Mouse (Mus musculus): ENCODE results near the gene Xiap. TPM values are rescaled to one million over a fixed set of nuclear protein-coding genes. Genes with fewer than 3 reads are reported as not detected.

The Xiap gene
- total RNA-seq, 2 experiments from 2014 or later = 32.7 to 33.1 TPM

DNA sequence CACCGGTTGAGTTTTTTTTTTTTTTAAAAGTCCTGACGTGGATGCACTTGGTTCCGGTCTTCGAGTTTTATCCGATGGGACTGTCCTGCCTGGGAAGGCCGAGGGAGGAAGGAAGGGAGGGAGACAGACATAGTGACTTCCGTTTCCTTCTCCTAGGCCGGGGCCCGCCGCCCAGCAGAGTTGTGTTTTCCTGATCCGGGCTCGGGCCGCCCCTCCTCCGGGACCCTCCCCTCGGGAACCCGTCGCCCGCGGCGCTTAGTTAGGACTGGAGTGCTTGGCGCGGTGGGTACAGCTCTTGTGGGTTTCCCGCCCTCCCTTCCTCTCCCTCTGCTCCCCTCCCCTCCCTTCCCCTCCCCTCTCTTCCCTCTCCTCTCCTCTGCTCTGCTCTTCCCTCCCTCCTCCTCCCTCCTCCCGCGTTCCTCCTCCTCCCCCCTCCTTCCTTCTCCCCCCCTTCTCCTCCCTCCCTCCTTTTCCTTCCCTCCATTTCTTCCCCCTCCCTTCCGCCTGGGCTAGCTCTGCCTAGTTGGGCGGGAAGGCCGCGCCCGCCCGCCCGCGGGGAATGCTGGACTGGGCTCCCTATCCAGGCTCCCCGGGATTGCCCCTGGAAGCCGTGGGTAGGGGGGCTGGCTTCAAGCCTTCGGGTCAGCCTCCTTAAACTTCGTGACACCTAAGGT lies 8.9 kb downstream of the Xiap start:
- intact Hi-C loops (cut with DNase I) = loop anchor here (1.0 kb wide), 1 partner anchor 80 kb away; no protein-coding TSS in a partner anchor
- peak; percentile 70 to 77 for DNase-seq

DNA sequence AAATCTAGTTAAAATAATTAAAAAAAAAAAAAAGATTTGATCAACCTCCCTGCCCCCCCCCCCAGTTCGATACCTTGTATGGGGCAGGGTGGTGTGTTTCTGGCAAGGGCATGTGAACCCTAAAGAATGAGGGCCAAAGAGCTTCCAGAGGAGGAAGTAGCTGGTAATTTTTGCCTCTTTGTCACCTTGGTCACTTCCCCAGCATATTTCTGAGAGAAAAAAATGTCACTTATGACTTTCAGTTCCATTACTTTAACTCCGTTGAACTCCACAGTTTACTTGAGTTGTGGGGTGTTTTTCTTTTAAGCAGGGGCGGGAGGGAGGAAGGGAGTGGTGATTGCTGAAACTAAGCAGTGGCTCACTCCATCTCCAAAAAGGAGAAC lies 9.4 kb downstream of the Xiap start:
- DNase-seq = no peak
- intact Hi-C loops (cut with DNase I) = loop anchor here (1.0 kb wide), 1 partner anchor 79 kb away; no protein-coding TSS in a partner anchor

DNA sequence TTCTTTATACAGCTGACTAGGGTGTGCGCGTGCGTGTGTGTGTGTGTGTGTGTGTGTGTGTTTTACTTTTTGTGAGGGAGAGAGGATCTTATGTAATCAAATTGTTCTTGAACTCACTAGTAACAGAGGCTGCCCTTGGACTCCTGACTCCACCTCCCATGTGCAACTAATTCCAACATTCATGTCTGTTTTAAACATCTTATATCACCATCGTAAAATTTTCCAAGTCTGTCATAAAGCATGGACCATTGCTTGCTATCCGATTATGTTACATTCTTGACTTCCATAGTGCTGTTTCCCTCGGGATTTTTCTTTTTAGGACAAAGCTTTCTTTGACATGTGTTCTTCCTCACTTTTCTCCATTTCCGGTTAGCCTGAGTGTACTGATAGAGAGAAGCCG lies 28.3 kb downstream of the Xiap start:
- intact Hi-C loops (cut with DNase I) = no loop called here

DNA sequence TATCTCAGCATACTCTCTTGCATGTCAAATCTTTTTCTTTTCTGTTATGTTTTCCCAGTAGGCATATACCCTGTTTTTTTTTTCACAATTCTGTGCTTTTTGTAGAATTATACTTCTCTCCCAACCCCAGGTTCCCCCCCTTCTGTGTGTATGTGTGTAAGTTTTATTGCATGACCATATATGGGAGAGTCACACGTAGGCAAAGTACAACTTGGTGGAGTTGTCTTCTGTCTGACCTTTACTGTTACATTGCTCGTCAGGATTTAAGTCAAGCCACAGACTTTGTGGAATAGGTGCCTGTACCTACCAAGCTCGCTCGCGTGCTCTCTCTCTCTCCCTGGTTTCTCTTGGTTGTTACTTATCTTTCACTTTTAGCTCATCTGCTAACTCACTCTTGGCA lies 28.7 kb downstream of the Xiap start:
- DNase-seq = no peak
- intact Hi-C loops (cut with DNase I) = no loop called here

More for the DNA sequence above, 28.3 kb downstream of the Xiap start:
- no peak for DNase-seq

DNA sequence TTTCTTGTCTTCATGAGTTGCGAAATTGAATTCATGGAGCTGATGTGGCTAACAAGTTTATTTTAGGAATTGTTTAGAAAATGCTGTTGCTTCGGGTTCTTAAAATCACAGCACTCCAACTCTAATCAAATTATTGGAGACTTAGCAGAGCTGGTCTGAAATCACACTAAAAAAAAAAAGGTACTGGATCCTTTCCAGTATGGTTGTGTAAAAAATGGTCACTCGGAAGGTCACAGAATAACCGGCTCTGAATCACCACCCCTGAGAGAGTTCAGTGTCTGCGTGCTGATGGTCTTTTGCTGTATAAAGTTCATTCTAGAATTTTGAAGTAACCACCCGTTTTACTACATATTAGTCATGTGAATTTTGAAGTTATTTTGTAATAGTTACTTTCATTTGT lies 47.7 kb downstream of the Xiap start:
- no peak for DNase-seq
- intact Hi-C loops (cut with DNase I) = no loop called here

DNA sequence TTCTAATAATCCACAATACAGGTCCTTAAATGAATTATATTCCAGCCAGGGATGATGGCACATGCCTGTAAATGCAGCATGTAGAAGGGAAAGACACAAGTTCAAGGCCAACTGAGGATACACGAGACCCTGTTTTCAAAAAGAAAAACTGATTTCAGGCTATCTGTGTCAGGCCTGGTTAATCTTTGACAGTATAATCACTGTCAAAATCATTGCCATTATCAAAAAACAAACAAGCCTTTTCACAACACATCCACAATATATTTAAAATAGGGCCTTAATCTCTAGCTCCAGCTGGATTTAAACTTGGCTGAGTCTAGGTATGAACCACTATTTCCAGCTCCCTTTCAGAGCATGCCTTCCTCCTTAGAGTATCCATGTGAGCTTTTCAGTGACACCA lies 51.1 kb downstream of the Xiap start:
- intact Hi-C loops (cut with DNase I) = no loop called here
- no peak for DNase-seq

DNA sequence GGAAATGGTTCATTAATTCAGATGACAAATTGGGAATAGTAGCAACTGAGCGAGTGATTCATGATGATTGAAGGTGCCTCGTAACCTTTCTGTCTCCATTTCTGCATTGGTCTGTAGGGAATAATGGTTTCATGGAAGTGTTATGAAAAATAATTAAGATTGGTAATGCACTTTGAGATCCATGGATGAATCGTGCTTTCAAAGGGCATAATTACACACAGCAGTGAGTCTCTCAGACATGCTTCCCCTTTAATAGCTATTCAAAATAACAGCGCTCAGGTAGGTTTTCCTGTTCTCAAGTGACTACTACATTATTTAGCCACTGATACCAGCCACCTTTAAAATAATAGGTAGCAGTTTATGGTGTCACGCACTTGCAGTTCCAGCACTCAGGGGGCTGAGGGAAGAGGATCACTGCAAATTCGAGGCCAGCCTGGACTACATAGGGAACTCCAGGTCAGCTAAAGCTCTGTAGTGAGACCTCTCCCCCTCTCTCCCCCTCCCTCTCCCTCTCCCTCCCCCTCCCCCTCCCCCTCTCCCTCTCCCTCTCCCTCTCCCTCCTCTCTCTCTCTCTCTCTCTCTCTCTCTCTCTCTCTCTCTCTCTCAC lies 60.1 kb downstream of the Xiap start:
- no peak for DNase-seq
- intact Hi-C loops (cut with DNase I) = no loop called here

DNA sequence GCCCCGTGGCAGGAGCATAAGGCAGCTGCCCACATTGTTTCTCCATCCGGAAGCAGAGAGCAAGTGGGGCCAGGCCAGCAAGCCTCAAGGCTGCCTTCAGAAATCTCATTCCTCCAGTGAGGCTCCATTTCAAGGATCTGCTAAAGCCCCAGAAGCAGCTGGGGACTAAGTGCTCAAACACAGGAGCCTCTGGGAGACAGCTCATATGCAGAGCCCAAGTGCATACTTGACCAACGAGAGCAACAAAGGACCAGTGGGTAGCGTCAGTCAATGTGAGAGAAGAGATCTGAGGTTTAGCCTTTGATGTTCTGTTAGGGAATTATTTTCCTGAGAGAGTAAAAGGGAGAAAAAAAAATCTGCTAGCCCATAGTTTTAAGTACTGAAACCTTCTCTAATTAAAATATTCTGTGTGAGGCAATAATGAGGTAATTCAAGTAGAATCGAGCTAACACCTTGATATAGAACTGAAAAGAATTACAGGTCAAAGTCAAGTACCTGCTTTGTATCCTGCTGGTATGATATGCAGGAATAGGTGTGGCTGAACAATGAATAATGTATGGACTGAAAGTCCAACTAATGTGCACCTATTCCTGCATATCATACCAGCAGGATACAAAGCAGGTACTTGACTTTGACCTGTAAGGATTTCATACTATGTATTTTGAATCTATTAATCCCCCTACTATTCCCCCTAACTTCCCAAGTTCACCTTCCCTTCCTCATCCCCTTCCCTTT lies 65.7 kb downstream of the Xiap start:
- no peak for DNase-seq
- intact Hi-C loops (cut with DNase I) = no loop called here

DNA sequence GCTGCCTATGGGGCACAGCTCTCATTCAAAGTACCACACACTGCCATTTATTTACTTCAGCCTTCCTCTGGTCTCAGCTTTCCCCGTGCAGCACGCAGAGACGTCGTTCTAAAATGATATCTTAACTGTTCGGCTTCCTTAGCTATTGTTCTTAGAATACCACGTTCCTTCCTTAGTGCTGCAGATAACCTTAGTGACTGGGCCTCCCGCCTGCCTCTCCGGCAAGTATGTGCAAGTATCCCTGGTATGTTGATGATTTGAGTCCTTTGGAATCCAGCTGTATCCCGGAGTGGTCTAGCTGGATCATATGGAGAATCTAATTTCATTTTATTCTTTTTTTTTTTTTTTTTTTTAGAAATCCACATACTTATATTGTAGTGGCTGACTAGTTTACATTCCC lies 80.4 kb downstream of the Xiap start:
- intact Hi-C loops (cut with DNase I) = no loop called here
- no peak for DNase-seq

DNA sequence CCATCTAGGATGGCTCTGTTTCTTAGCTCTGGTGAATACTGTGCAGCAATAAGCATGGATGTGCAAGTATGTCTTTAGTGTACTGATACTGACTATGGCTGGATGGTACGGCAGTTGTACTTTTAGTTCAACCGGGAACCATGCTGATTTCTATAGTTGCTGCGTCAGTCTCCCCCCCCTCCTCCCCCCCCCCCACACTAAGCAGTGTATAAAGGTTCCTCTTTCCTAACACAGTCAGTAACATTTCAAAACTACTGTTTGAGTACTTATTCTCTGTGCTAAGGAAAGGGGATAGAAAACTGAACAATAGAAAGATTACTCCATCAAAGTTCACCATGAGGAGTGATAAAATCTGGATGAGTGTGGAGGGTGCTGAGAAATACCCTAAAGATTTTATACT lies 83.1 kb downstream of the Xiap start:
- intact Hi-C loops (cut with DNase I) = no loop called here
- DNase-seq = no peak

DNA sequence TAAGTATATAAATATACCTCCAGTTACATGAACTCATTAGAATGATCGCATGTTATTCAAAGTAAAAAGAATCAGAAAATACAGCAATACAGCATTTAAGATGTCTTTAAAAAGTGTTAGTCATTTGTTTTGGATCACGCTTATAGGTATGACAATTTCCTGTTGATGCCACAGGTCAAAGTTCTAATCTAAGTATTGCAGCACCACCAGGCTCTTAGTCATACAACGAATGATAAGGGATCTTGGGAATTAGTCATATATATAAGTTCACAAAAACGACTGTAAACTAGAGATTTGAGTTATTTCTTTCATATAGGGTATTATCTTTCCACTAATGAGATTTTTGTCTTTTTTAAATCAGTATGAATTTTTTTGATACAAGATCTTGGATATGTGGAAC lies 84.5 kb downstream of the Xiap start:
- intact Hi-C loops (cut with DNase I) = no loop called here
- DNase-seq = no peak

DNA sequence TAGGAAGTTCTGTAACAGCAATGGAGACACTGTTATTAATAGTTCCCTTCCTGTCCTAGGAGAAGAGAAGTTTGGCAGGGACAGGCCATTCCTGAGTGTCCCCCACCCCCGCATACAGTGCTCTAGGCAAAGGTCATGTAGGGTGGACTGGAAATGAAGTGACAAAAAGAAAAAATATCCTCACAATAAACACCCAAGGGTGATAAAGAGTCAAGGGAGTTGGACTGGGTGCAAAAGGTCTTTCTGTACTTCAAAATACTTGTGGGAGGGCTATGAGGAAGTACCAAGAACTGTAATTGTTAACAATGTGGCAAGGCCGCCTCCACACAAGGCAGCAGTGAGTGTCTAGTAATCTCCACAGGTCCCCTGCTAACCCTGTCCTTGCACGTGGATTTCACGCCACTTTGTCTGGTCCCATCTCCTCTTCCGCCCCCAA lies 88.6 kb downstream of the Xiap start:
- intact Hi-C loops (cut with DNase I) = loop anchor here (1.0 kb wide), 2 partner anchors 80 to 115 kb away; no protein-coding TSS in a partner anchor
- DNase-seq = peak in 1 of 2 experiments; percentile 45

DNA sequence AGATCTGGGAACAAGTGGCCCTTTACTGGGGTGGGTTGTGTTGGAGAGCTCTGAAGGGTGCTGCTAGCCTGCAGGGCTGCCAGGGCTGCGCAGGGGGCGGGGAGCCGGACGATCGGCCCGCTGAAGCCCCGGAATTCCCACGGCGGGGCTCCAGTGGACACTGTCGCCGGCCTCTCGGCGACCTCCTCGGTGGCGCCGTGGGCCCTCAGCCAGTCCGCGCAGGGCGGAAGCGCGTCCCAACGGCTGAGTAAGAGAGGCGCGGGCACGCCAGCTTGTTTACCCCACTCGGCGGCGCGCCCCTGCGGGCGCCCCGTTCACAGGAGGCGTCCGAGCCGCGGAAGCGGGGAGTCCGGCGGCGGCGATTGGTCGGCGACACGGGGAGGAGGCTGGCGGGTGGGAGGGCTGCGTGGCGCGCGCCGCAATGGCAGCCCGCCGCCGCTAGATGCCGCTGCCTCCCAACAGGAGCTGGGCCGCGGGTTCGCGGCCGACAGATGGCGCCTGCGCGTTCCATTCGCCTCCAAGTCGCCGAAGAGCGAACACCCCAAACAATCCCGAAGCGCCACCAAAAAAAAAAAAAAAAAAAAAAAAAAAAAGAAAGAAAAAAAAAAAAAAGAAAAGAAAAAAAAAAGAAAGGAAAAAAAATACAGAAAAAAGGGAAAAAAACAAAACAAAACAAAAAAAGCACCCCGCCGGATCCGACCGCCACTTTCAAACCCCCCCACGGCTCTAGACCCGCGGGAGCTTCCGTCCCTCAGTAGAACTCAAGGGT lies 89.5 kb downstream of the Xiap start, which contains the start of gene Stag2:
TSS of gene Stag2 (plus strand) at position 530 of the 769 bp plus-strand sequence.
- intact Hi-C loops (cut with DNase I) = loop anchor here (1.0 kb wide), 2 partner anchors 81 to 116 kb away; no protein-coding TSS in a partner anchor
- peak; percentile 86 to 88 for DNase-seq

DNA sequence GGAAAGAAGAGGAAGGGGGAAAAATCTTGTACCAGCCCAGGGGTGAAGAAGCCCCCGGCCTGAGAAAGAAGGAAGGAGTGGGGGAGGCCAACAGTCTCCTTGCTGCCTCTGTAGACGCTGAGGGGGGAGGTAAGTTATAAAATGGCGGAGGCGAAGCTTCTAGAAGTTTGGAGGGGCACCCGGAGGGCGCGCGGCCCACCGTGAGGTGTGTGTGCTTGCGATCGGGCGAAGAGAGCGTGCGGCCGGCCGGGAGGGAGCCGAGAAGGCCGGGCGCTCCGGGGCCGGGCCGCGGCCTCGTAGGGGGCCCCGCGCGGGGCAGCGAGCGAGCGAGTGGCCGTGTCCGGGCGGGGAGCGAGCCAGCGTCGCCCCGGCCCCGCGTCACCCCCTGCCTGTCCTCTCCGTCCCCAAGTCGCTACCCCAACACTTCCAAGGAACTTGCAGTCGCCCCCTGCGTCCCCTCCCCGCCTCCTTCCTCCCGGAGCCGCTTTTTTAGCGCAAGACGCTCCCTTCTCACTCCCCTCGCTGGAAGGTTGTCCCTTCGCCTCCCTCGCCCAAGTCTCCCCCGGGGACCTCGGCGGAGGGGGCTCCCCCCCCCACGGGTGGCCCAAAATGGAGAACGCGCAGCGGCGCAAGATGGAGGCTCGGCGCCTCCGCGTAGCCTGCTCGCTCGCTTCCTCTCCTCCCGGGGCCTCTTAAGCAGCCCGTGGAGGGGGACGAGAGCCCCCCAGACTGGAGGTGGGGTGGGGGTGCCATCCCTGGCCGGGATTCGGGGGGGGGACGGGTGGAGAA lies 90.3 kb downstream of the Xiap start:
- DNase-seq = peak; percentile 66 to 71
- intact Hi-C loops (cut with DNase I) = loop anchor here (5.0 kb wide), 1 partner anchor 78 kb away; no protein-coding TSS in a partner anchor

DNA sequence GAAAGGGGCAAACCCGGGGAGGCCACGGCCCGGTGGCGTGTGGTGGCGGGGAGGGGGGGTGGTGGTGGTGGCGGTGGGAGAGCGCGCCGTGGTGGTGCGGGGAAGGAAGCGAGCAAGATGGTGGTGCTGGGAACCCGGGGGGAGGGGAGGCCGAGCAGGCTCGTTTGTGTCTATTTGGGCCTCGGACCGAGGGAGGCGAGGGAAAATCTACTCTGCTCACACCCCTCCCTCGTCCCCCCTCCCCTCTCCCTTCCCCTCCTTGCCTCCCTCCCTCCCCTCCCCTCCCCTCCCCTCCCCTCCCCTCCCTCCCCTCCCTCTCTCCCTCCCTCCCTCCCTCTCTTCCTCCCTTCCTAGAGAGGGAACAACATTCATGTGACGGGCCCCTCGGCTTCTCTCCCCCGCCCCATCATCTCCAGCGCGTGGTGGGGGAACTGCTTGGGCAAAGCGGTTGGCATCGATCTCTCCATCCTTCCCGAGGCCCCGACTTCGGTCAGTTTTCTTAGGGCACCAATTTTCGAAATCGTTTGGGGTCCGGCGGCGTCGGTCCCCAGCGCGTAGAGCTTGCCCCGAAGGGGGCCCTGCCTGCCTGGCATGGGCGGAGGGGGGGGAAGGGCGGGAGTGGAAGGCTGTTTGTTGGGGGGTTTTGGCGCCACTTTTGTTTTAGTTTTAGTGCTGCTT lies 91.0 kb downstream of the Xiap start:
- intact Hi-C loops (cut with DNase I) = loop anchor here (5.0 kb wide), 1 partner anchor 77 kb away; no protein-coding TSS in a partner anchor
- peak; percentile 68 to 70 for DNase-seq

DNA sequence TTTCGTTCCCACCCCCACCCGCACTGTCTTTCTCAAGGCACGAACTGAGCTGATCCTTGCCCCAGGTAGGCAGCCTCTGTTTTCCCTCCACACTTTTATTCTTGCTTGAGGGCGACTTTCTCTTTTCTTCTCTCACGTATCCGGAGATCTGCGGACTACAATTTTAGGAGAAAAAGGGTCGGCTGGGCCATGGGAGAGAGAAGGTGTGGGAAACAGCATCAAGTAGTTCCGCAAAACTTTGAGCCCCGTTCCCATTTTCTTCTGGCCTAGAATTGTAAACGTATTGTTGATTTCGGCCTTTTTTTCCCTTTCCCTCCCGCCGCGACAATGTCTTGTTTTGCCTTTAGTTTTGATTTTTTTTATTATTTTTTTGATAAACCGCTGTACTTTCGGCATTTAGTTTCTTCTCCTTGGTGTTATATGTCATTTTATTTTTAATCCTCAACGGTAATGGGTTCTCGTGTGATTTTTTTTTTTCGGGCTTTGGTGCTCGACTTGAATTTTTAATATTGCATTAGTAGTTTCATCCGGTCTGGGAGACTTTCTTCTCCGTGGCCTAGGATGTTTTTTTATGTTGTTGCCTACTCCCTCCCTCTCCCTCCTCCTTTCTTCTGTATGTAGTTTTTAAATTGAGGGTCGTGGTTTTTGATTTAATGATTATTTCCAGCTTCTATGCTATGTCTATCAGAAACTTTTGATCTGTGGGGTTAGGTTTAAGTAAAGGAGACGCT lies 91.7 kb downstream of the Xiap start:
- peak in 1 of 2 experiments; percentile 20 for DNase-seq
- intact Hi-C loops (cut with DNase I) = loop anchor here (5.0 kb wide), 1 partner anchor 76 kb away; no protein-coding TSS in a partner anchor

DNA sequence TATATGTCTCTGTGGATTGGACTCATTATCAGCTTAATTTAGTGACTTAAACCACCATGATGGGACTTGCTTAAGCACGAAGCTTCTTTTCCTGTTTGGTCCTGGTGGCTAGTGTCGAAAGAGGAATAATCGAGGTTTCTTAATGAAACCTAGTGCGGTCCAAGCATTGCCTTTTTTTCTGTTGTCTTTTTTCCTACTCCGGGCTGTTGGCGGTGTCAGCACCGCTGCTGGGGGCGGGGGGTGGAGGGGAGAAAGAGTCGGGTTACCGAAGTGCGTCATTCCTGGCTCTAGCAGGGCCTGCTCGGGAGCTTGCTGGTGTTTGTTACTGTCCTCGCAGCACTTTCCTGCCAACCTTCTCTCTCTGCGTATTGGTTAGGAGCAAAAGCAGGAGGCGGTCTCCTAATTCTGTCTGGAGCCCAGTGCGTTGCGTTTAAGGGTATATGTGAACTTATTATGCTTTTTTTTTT lies 92.5 kb downstream of the Xiap start:
- peak; percentile 73 to 77 for DNase-seq
- intact Hi-C loops (cut with DNase I) = loop anchor here (5.0 kb wide), 1 partner anchor 75 kb away; no protein-coding TSS in a partner anchor

DNA sequence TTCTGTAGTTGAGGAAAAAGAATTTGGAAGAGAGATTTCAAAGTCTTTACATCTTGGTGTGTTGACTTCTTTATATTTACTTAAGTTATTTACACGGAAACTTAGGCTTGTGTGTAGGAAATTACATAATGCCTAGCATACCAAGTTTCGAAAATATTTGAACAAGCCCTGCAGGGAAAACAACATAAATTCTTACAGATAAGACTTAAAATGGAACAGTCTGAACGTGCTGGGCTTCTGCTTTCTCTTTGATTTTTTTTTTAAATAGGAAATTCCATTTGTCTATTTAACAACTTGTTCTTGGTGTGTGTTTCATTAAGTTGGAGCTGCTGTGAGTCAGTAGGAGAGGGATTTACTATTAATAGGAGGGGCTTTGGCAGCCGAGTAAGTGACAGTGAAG lies 93.6 kb downstream of the Xiap start:
- DNase-seq = no peak
- intact Hi-C loops (cut with DNase I) = loop anchor here (5.0 kb wide), 1 partner anchor 74 kb away; no protein-coding TSS in a partner anchor
